Mouse (Mus musculus) stomach, embryonic 14.5 days (tissue): ENCODE results near the gene U2af2. TPM values are rescaled to one million over a fixed set of nuclear protein-coding genes. Genes with fewer than 3 reads are reported as not detected.

ENCODE experiments used
- ATAC-seq: fragments of 200-750 bp; cut with Nextera tagmentation; 2 replicates; pipeline ENCODE4 v1.8.0; 2017; ENCODE audit warnings: low read depth, moderate TSS enrichment; ENCODE audit not compliant: insufficient number of reproducible peaks, insufficient read depth, low FRiP score
- H3K27ac ChIP-seq: fragments of 300-500 bp; sonication (generic); 2 replicates; pipeline ENCODE4 v1.5.1; 2014; ENCODE audit warnings: mild to moderate bottlenecking, low read length, moderate library complexity, mixed read lengths
- H3K27me3 ChIP-seq: fragments of 300-500 bp; sonication (generic); 2 replicates; pipeline ENCODE4 v1.6.1; 2014; ENCODE audit warnings: low read length, control low read depth, mixed read lengths; ENCODE audit not compliant: control insufficient read depth, insufficient read depth
- H3K36me3 ChIP-seq: fragments of 300-500 bp; sonication (generic); 2 replicates; pipeline ENCODE4 v1.6.1; 2014; ENCODE audit warnings: mild to moderate bottlenecking, control low read depth, low read length, moderate library complexity, mixed read lengths; ENCODE audit not compliant: control insufficient read depth, insufficient read depth
- H3K4me1 ChIP-seq: fragments of 300-500 bp; sonication (generic); 2 replicates; pipeline ENCODE4 v1.6.1; 2014; ENCODE audit warnings: low read length, control low read depth, mixed read lengths; ENCODE audit not compliant: control insufficient read depth, insufficient read depth
- H3K4me2 ChIP-seq: fragments of 300-500 bp; sonication (generic); replicated peaks from 2 replicates; pipeline ENCODE4 v1.6.1; 2014; ENCODE audit warnings: low read depth, low read length, control low read depth
- H3K4me3 ChIP-seq: fragments of 300-500 bp; sonication (generic); 2 replicates; pipeline ENCODE4 v1.5.1; 2014; ENCODE audit warnings: low read depth, low read length, control low read depth
- H3K9ac ChIP-seq: fragments of 300-500 bp; sonication (generic); replicated peaks from 2 replicates; pipeline ENCODE4 v1.6.1; 2014; ENCODE audit warnings: low read depth, mild to moderate bottlenecking, control low read depth, low read length, moderate library complexity, mixed read lengths
- H3K9me3 ChIP-seq: fragments of 300-500 bp; sonication (generic); 2 replicates; pipeline ENCODE4 v1.6.1; 2016; ENCODE audit warnings: low read depth, low read length, control low read depth; ENCODE audit not compliant: control insufficient read depth
- WGBS: fragments of 180-500 bp; shearing (Covaris S2); extraction: QIAGEN DNeasy Blood & Tissue Kit; methylation state at CpG from one replicate; pipeline ENCODE4 v1.1.7; 2014; 5-methylcytosine and 5-hydroxymethylcytosine counted together
- polyA plus RNA-seq: library from polyadenylated mRNA; unstranded; fragments of >200 nt; fragmentation: Nextera tagmentation; extraction: Ambion mirVana; gene quantifications from 2 replicates; pipeline ENCODE4 v1.2.1, GENCODE M21; 2014

The U2af2 gene
- polyA plus RNA-seq, 1 experiment from 2014 or later = 106 TPM

DNA sequence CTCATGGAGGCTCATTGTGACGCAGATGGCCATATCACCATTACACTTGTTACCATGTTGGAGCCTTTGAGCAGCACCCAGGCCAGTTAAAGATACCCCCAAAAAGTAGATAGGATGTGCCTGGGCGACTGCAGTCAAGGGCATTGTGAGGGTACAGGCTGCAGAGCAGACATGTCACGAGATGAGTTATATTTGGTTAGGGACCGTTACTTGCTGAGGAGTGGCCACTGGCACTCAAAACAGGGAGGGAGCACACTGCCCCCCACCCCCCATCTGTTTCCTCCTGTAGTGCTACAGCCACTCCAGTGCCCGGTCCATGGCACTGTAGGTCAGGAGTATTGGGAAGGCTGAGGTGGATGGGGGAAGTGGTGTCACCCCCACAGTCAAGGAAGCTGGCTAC is 36.8 kb downstream of the U2af2 start:
- Histone ChIP-seq H3K4me3 (no peak overlapping the region), H3K27ac (no peak overlapping the region), H3K9me3 (no peaks in the 10 kb centered on the region), H3K36me3 (peaks cover 44% of the 10 kb centered on the region), H3K4me2 (no peak overlapping the region), H3K4me1 (no peaks in the 10 kb centered on the region), H3K27me3 (no peaks in the 10 kb centered on the region), H3K9ac (no peak overlapping the region)
- ATAC-seq = no peak
- 94% methylated on average over 5 of the region's 5 CpGs for WGBS

DNA sequence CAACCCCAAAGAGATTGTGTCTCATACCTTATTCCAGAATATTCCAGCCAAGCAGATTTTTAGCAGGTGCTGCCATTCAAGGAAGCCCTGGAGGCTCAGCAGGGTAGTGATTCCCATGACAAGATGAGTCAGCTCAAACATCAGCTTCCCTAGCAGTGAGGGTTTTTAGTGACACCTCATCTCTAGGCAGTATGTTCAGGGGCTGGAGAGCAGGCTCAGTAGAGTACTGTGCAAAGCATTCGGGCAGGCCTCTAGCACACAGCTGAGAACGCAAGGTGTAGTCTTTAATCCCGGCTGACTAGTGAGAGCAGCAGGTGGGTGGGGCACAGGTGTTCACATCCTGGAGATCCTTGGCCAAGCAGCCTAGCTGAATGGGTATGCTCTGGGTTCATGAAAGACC is 37.9 kb downstream of the U2af2 start:
- H3K9ac ChIP-seq = no peak overlapping the region
- H3K9me3 ChIP-seq = no peaks in the 10 kb centered on the region
- no peaks in the 10 kb centered on the region for H3K4me1 ChIP-seq
- no peak overlapping the region for H3K4me3 ChIP-seq
- no peak overlapping the region for H3K4me2 ChIP-seq
- peaks cover 35% of the 10 kb centered on the region for H3K36me3 ChIP-seq
- H3K27ac ChIP-seq = no peak overlapping the region
- WGBS = 75% methylated on average over 3 of the region's 3 CpGs
- no peak for ATAC-seq
- H3K27me3 ChIP-seq = no peaks in the 10 kb centered on the region

DNA sequence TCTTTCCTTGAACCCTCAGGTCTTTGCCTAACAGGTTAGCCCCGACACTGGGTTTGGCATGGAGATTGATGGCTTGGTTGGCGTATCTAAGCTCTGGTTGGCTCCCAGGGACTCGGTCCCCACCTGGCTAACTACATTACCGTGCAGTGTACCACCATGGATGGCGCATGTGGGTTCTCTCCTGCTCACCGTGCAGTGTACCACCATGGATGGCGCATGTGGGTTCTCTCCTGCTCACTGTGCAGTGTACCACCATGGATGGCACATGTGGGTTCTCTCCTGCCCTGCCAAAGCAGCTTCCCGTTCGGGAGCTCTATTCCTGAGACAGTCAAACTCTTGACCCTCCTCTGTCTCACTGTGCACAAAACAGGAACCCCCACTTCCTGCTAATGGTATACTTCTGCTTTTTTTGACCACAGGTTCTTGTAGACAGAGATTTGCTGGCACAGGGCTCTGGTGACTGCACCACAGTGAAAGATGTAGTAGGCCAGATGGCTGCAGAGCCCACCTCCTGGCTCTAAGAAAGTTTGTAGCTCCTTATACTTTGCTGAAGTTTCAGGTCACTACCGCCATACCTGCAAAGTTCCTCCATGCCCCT is 39.2 kb downstream of the U2af2 start:
- Histone ChIP-seq H3K9ac (no peak overlapping the region), H3K9me3 (no peaks in the 10 kb centered on the region), H3K4me2 (no peak overlapping the region), H3K4me3 (no peak overlapping the region), H3K4me1 (no peaks in the 10 kb centered on the region), H3K27me3 (no peaks in the 10 kb centered on the region), H3K36me3 (peaks cover 23% of the 10 kb centered on the region), H3K27ac (no peak overlapping the region)
- 82% methylated on average over 10 of the region's 10 CpGs for WGBS
- ATAC-seq = 0 out of 2 replicates have a peak, but pooled peaks have one; percentile 11

DNA sequence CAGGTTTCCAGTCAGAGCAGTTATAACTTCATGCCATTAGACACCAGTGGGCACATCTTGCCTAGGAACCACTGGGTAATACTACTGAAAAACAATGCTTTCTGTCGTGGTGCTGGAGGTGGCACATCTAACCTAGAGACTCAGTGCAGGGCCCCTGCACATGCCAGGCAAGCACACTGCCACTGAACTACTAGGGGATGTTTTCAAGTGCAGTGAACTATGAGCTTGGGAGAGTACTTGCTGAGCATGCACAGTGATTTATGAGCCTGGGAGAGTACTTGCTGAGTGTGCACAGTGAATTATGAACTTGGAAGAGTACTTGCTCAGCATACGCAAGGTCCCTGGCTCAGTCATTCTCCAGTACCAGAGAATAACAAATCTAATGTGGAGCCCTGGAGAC is 40.6 kb downstream of the U2af2 start:
- Histone ChIP-seq H3K36me3 (peaks cover 14% of the 10 kb centered on the region), H3K4me1 (no peaks in the 10 kb centered on the region), H3K4me3 (no peak overlapping the region), H3K9me3 (no peaks in the 10 kb centered on the region), H3K27me3 (no peaks in the 10 kb centered on the region), H3K4me2 (no peak overlapping the region), H3K27ac (no peak overlapping the region), H3K9ac (no peak overlapping the region)
- 88% methylated on average over 2 of the region's 2 CpGs for WGBS
- ATAC-seq = no peak

DNA sequence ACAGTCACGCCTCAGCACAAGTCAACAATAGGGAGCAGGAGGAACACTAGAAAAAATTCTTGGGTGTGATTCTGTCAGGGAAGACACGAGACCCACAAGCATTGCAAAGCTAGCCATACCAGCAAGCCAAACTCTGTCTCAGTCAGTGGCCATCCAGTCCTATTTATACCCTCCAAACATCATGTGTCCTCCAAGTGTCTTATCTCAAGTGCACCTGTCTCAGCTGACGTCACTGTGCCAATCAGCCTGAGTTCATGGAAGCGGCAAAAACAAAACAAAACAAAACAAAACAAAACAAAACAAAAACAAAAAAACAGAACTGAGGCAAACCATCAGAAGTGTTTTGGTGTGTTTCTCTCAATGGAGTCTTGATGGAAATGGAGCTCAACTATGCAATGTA is 46.3 kb downstream of the U2af2 start:
- ATAC-seq = no peak

DNA sequence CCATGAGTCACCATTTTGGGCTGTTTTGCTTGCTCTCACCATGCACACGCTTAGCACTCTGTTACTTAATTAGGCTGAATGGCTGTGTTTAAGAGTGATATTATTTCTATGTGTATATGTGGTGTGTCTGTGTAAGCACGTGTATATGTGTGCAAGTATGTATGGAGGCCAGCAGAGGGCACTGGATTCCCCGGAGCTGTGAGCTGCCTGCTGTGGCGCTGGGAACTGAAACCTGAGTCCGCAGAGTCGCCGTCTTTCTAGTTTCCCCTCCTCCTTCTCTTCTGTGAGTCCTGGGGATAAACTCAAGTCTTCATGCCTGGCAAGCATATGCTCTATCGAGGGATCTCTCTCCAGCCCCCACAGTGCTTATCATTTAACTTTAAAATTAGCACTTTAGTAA is 47.4 kb downstream of the U2af2 start:
- Histone ChIP-seq H3K9ac (no peak overlapping the region), H3K36me3 (no peaks in the 10 kb centered on the region), H3K27me3 (no peaks in the 10 kb centered on the region), H3K4me2 (no peak overlapping the region), H3K9me3 (no peaks in the 10 kb centered on the region), H3K27ac (no peak overlapping the region), H3K4me1 (no peaks in the 10 kb centered on the region), H3K4me3 (no peak overlapping the region)
- WGBS = 80% methylated on average over 8 of the region's 8 CpGs
- no peak for ATAC-seq

More for the DNA sequence above, 46.3 kb downstream of the U2af2 start:
- 73% methylated on average over 4 of the region's 4 CpGs for WGBS
- no peaks in the 10 kb centered on the region for H3K9me3 ChIP-seq
- no peaks in the 10 kb centered on the region for H3K27me3 ChIP-seq
- no peak overlapping the region for H3K9ac ChIP-seq
- no peak overlapping the region for H3K4me3 ChIP-seq
- no peaks in the 10 kb centered on the region for H3K36me3 ChIP-seq
- no peak overlapping the region for H3K4me2 ChIP-seq
- no peak overlapping the region for H3K27ac ChIP-seq
- no peaks in the 10 kb centered on the region for H3K4me1 ChIP-seq

DNA sequence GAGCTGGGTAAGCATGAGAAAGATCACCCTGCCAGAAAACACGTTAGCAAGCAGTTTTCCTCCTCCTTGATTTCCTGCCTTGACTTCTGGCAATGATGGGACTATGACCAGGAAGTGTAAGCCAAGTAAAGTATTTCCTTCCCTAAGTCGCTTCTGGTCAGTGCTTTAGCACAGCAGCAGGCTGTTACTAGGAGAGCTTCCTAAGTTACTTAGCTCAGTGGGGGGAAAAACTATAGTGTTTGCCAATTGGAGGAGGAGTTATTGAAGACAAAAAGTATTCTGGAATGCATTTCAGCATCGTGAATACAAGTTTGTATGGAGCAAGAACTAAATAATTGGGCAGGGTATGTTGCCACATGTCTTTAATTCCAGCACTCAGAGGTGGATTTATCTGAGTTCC is 50.8 kb downstream of the U2af2 start:
- Histone ChIP-seq H3K9me3 (no peaks in the 10 kb centered on the region), H3K4me2 (no peak overlapping the region), H3K4me3 (no peak overlapping the region), H3K4me1 (no peaks in the 10 kb centered on the region), H3K36me3 (no peaks in the 10 kb centered on the region), H3K27me3 (no peaks in the 10 kb centered on the region), H3K27ac (no peak overlapping the region), H3K9ac (no peak overlapping the region)
- 34% methylated on average over 3 of the region's 3 CpGs for WGBS
- ATAC-seq = no peak

DNA sequence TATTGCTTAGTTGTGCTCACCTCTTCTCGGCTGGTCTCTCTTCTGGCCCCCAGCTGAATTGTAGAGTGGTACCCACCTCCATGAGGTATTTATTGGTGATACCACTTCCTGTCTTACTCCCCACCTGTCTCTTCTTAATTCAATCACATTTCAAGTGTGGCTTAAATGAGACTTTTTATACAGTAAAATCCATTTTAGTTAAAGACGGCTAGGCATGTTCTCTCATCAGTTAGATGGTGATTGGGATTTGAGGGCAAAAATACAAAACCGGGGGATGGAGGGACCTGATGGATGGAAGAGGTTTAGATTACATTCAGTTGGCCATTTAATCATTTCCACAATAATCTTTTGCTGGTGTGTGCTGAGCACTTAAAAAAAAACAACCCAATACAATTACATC is 54.9 kb downstream of the U2af2 start, which contains the start of gene Rfpl4:
Gene Rfpl4, minus strand, starts transcription at position 101 of the 400 bp plus-strand sequence.
- 88% methylated on average over 3 of the region's 3 CpGs for WGBS
- Histone ChIP-seq H3K36me3 (no peaks in the 10 kb centered on the region), H3K4me3 (no peak within 1 kb of the TSS), H3K27ac (no peak within 1 kb of the TSS), H3K4me1 (no peaks in the 10 kb centered on the region), H3K9me3 (no peaks in the 10 kb centered on the region), H3K9ac (no peak within 1 kb of the TSS), H3K27me3 (no peaks in the 10 kb centered on the region), H3K4me2 (no peak within 1 kb of the TSS)
- ATAC-seq = no peak

DNA sequence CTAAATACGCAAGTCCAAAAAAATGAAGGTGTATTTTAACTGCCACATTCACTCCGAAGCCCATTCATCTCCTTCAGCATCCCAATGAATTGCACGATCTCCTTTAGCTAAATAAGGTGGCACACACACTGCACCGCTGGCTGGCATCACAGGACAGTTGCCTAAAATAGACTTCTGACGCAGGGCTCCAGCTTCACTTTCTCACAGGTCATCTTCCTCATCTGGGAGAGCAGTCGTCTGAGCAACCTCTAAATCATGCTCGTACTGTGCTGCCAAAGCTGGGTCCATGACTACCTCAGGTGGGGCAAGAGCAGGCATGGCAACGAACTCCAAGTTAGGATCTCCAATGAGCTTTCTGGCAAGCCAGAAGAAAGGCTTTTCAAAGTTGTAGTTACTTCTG is 63.1 kb downstream of the U2af2 start:
- no peak for ATAC-seq
- 81% methylated on average over 8 of the region's 8 CpGs for WGBS

More for the DNA sequence above, 63.1 kb downstream of the U2af2 start:
- H3K4me3 ChIP-seq = no peak overlapping the region
- H3K4me2 ChIP-seq = no peak overlapping the region
- no peaks in the 10 kb centered on the region for H3K4me1 ChIP-seq
- no peaks in the 10 kb centered on the region for H3K36me3 ChIP-seq
- H3K27ac ChIP-seq = no peak overlapping the region
- no peaks in the 10 kb centered on the region for H3K9me3 ChIP-seq
- no peaks in the 10 kb centered on the region for H3K27me3 ChIP-seq
- H3K9ac ChIP-seq = no peak overlapping the region
